Mouse (Mus musculus): ENCODE results near the gene Usp30.

- TF ChIP-seq POLR2A (IDR thresholded peaks at IDR 0.05; ENCODE audit: insufficient read depth, low read depth, low read length) (no peak), CTCF (IDR thresholded peaks at IDR 0.05; ENCODE audit: insufficient read depth, low read depth, low read length) (no peak)
These were observed 108.2 kb downstream of the Usp30 start for GRCm38 (mm10) chr5:114173458-114173857.
